Mouse (Mus musculus) mammary gland, adult 2 months (tissue): ENCODE measurements around the gene Gm10217. TPM values are rescaled to one million over a fixed set of nuclear protein-coding genes. Genes with fewer than 3 reads are reported as not detected.

Experiments used
- polyA plus RNA-seq: library from polyadenylated mRNA; depleted of rRNA; stranded (reverse); fragments of >200 nt; gene quantifications from 2 replicates; pipeline ENCODE4 v1.2.3, GENCODE M21; 2012; ENCODE audit warnings: low replicate concordance; rRNA removed

The Gm10217 gene
- not detected in 2 replicates for polyA plus RNA-seq

DNA sequence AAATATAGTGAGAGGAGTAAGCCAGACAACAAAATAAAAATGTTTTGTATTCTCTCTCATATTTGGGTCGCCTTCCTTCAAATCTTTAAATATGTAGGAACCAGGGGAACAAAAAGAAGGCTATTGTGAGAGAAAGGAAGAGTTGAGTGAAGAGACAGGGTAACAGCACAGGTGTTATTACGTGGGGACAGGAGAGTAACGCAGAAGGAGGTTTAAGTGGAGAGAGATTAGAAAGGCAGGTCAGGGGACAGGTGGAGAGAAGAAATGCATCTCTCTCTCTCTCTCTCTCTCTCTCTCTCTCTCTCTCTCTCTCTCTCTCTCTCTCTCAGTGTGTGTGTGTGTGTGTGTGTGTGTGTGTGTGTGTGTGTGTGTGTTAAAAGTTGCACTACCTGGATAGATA, at the start of gene Gm10217:
Gene Gm10217 (plus strand): TSS at position 301 of the 400 bp plus-strand sequence.

Other genes with a start within 250 kb of the Gm10217 start
- 0.05 and 0.11 TPM in 2 replicates for gene Fam155a, start 93.1 kb upstream of the Gm10217 start, polyA plus RNA-seq
- gene Lig4, start 113.4 kb downstream of the Gm10217 start, polyA plus RNA-seq, result 1.5 and 1.8 TPM in 2 replicates
- gene Abhd13, start 113.5 kb downstream of the Gm10217 start, polyA plus RNA-seq, result 3.6 and 6.6 TPM in 2 replicates
- 5.0 and 9.3 TPM in 2 replicates for gene Tnfsf13b, start 142.2 kb downstream of the Gm10217 start, polyA plus RNA-seq